Mouse (Mus musculus) kidney, postnatal 14 days (tissue): ENCODE measurements at regions not wholly inside any gene's neighbourhood (a gene's known extent, or its start where the extent isn't known, plus 50 kb on each side); places are given as distances from the start of the nearest gene placed in this dataset.

ENCODE experiments used
- DNase-seq: peaks from one replicate; pipeline ENCODE4 v3.0.0; 2022; ENCODE audit warnings: mixed read lengths

GRCm38 (mm10) chr8:50708219-50708911 lies 1864.6 kb upstream of the Tenm3 start:
- DNase-seq = peak; percentile 12

- DNase-seq = peak; percentile 10
These were observed 1860.5 kb upstream of the Tenm3 start for GRCm38 (mm10) chr8:50704276-50704675.

GRCm38 (mm10) chr8:50689033-50689432 lies 1845.3 kb upstream of the Tenm3 start:
- no peak for DNase-seq

- no peak for DNase-seq
These were observed 1821.6 kb upstream of the Tenm3 start for GRCm38 (mm10) chr8:50665357-50665756.
